Mouse (Mus musculus): ENCODE results near the gene Lhfpl3.

GRCm38 (mm10) chr5:23111307-23111706 lies 365.4 kb downstream of the Lhfpl3 start:
- no peak for TF ChIP-seq CTCF (IDR thresholded peaks at IDR 0.05; ENCODE audit: extremely low read depth, insufficient read depth, low read length)
- no peak for TF ChIP-seq POLR2A (IDR thresholded peaks at IDR 0.05; ENCODE audit: extremely low read depth, insufficient read depth, low read length)
